Mouse (Mus musculus): ENCODE measurements around the gene Zbtb22. TPM values are rescaled to one million over a fixed set of nuclear protein-coding genes. Genes with fewer than 3 reads are reported as not detected.

Zbtb22 gene
- polyA plus RNA-seq, 1 experiment = 11.1 TPM

GRCm38 (mm10) chr17:33911813-33912414 is 3.8 kb upstream of the Zbtb22 start:
- H3K27ac ChIP-seq (replicated peaks; ENCODE audit: low read depth, low read length) = no peak overlapping the region
- no peak overlapping the region for H3K4me3 ChIP-seq (ENCODE audit: insufficient read depth, low read depth, low read length)
- peaks cover 5% of the 10 kb centered on the region; the same call in 1 of the 2 replicates for H3K4me1 ChIP-seq (ENCODE audit: control insufficient read depth, insufficient read depth, insufficient read length, low read length)

- no peak overlapping the region for H3K27ac ChIP-seq (replicated peaks; ENCODE audit: low read depth, low read length)
- peaks cover 10% of the 10 kb centered on the region; the same call in 1 of the 2 replicates for H3K4me1 ChIP-seq (ENCODE audit: control insufficient read depth, insufficient read depth, insufficient read length, low read length)
- no peak overlapping the region for H3K4me3 ChIP-seq (ENCODE audit: insufficient read depth, low read depth, low read length)
Observed at GRCm38 (mm10) chr17:33913264-33913663, 2.4 kb upstream of the Zbtb22 start.

GRCm38 (mm10) chr17:33913905-33914304 is 1.8 kb upstream of the Zbtb22 start:
- peaks cover 13% of the 10 kb centered on the region; the same call in 1 of the 2 replicates for H3K4me1 ChIP-seq (ENCODE audit: control insufficient read depth, insufficient read depth, insufficient read length, low read length)
- H3K27ac ChIP-seq (replicated peaks; ENCODE audit: low read depth, low read length) = no peak overlapping the region

GRCm38 (mm10) chr17:33914969-33915391 is 724 bp upstream of the Zbtb22 start:
- Histone ChIP-seq H3K27ac (replicated peaks; ENCODE audit: low read depth, low read length) (no peak overlapping the region), H3K4me1 (ENCODE audit: control insufficient read depth, insufficient read depth, insufficient read length, low read length) (peaks cover 13% of the 10 kb centered on the region; the same call in 1 of the 2 replicates), H3K4me3 (ENCODE audit: insufficient read depth, low read depth, low read length) (no peak overlapping the region)

More at GRCm38 (mm10) chr17:33913905-33914304, 1.8 kb upstream of the Zbtb22 start:
- H3K4me3 ChIP-seq (ENCODE audit: insufficient read depth, low read depth, low read length) = no peak overlapping the region

- Histone ChIP-seq H3K4me3 (ENCODE audit: insufficient read depth, low read depth, low read length) (peak overlapping the region; percentile 96), H3K27ac (replicated peaks; ENCODE audit: low read depth, low read length) (no peak overlapping the region), H3K4me1 (ENCODE audit: control insufficient read depth, insufficient read depth, insufficient read length, low read length) (peaks cover 10% of the 10 kb centered on the region; the same call in 1 of the 2 replicates)
Observed at GRCm38 (mm10) chr17:33916294-33916693, 590 bp downstream of the Zbtb22 start.

GRCm38 (mm10) chr17:33916847-33917655 is 1.3 kb downstream of the Zbtb22 start:
- Histone ChIP-seq H3K27ac (replicated peaks; ENCODE audit: low read depth, low read length) (no peak overlapping the region), H3K4me3 (ENCODE audit: insufficient read depth, low read depth, low read length) (peak overlapping the region; percentile 96), H3K4me1 (ENCODE audit: control insufficient read depth, insufficient read depth, insufficient read length, low read length) (peaks cover 10% of the 10 kb centered on the region; the same call in 1 of the 2 replicates)

GRCm38 (mm10) chr17:33917656-33918292 is 2.1 kb downstream of the Zbtb22 start:
- Histone ChIP-seq H3K4me3 (ENCODE audit: insufficient read depth, low read depth, low read length) (peak overlapping the region; percentile 96; the same call in 1 of the 2 replicates), H3K27ac (replicated peaks; ENCODE audit: low read depth, low read length) (no peak overlapping the region), H3K4me1 (ENCODE audit: control insufficient read depth, insufficient read depth, insufficient read length, low read length) (peaks cover 10% of the 10 kb centered on the region; the same call in 1 of the 2 replicates)

GRCm38 (mm10) chr17:33918293-33919203 is 2.8 kb downstream of the Zbtb22 start:
- peak overlapping the region; percentile 96 for H3K4me3 ChIP-seq (ENCODE audit: insufficient read depth, low read depth, low read length)
- H3K27ac ChIP-seq (replicated peaks; ENCODE audit: low read depth, low read length) = peak overlapping the region; percentile 85
- peaks cover 10% of the 10 kb centered on the region; the same call in 1 of the 2 replicates for H3K4me1 ChIP-seq (ENCODE audit: control insufficient read depth, insufficient read depth, insufficient read length, low read length)

GRCm38 (mm10) chr17:33919351-33920281 is 3.9 kb downstream of the Zbtb22 start:
- Histone ChIP-seq H3K4me1 (ENCODE audit: control insufficient read depth, insufficient read depth, insufficient read length, low read length) (peaks cover 10% of the 10 kb centered on the region; the same call in 1 of the 2 replicates), H3K27ac (replicated peaks; ENCODE audit: low read depth, low read length) (peak overlapping the region; percentile 85), H3K4me3 (ENCODE audit: insufficient read depth, low read depth, low read length) (peak overlapping the region; percentile 96)

GRCm38 (mm10) chr17:33920282-33921097 is 4.8 kb downstream of the Zbtb22 start:
- Histone ChIP-seq H3K27ac (replicated peaks; ENCODE audit: low read depth, low read length) (peak overlapping the region; percentile 85), H3K4me3 (ENCODE audit: insufficient read depth, low read depth, low read length) (peak overlapping the region; percentile 96), H3K4me1 (ENCODE audit: control insufficient read depth, insufficient read depth, insufficient read length, low read length) (peaks cover 10% of the 10 kb centered on the region; the same call in 1 of the 2 replicates)

- Histone ChIP-seq H3K4me1 (ENCODE audit: control insufficient read depth, insufficient read depth, insufficient read length, low read length) (peaks cover 10% of the 10 kb centered on the region; the same call in 1 of the 2 replicates), H3K4me3 (ENCODE audit: insufficient read depth, low read depth, low read length) (no peak overlapping the region), H3K27ac (replicated peaks; ENCODE audit: low read depth, low read length) (no peak overlapping the region)
Observed at GRCm38 (mm10) chr17:33921361-33921760, 5.7 kb downstream of the Zbtb22 start.

GRCm38 (mm10) chr17:33924577-33925283 is 9.0 kb downstream of the Zbtb22 start:
- Histone ChIP-seq H3K4me3 (ENCODE audit: insufficient read depth, low read depth, low read length) (no peak overlapping the region), H3K4me1 (ENCODE audit: control insufficient read depth, insufficient read depth, insufficient read length, low read length) (no peaks in the 10 kb centered on the region), H3K27ac (replicated peaks; ENCODE audit: low read depth, low read length) (no peak overlapping the region)
